Mouse (Mus musculus) bone marrow macrophage, adult 2 months (primary cell): ENCODE measurements around the gene 4930402F06Rik.

Experiments used
- CTCF ChIP-seq: IDR thresholded peaks from 2 replicates; pipeline ENCODE4 v1.5.1; 2012; ENCODE audit warnings: low read depth, mild to moderate bottlenecking, low read length, moderate library complexity
- POLR2A ChIP-seq: IDR thresholded peaks from 2 replicates; pipeline ENCODE4 v1.6.1; 2012; ENCODE audit warnings: mild to moderate bottlenecking, low read depth, low read length, borderline replicate concordance

- TF ChIP-seq CTCF (no peak), POLR2A (no peak)
Observed at GRCm38 (mm10) chr2:35412246-35412645, 15.3 kb upstream of the 4930402F06Rik start.
